In the genomic region with DNA sequence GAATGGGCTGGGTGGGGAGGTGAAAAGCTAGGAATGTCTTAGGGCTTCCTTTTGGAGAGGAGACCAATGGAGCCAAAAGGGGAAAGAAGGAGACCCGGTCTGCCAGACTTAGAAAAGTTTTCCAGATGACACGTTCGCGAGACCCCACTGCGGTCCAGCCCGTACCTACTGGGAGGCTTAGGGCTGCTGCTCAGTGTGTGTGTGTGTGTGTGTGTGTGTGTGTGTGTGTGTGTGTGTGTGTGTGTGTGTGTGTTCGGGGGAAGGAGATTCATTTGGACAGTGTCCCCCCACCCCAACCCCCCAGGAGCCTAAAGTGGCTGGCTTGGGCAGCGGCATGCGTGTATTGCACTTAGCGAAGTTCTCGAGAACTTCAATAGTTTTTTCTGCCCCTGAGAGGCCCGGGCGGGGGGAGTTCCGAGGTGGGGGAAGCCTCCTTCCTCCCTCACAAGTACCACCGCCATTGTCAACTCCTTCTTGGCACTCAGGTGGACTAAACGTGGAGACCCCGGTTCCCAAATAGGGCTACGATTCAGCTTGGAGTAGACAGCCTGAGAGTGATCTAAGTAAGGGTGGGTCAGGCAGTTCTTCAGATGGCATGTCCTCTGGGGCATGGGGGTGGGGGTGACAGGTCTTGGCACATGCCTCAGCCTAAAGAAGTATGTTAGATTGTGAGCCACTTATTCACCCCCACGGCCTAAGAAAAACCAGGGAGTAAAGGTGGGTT, we compare ENCODE assay signal across 8 mouse cellular contexts. TPM values are rescaled to one million over a fixed set of nuclear protein-coding genes. Genes with fewer than 3 reads are reported as not detected.
DNase-seq lines count a peak whose midpoint lies in the region; ATAC-seq and TF ChIP-seq lines count a peak whose summit lies in the region.
"Had no signal": no experiment of that assay in that cellular context is flagged by ENCODE, and none has a peak within 500 bp of the region (broad histone marks: within the 10 kb centered on the region; RNA-seq: fewer than 3 reads in every experiment).

No protein-coding gene starts in this region.

- TF ChIP-seq CTCF in bone marrow macrophage, adult 2 months (IDR thresholded peaks at IDR 0.05; ENCODE audit: low read depth, low read length), result no peak

- H3K9ac ChIP-seq in lung, embryonic 16.5 days (ENCODE audit: low read length), result peak overlapping the region; percentile 72

- H3K36me3 ChIP-seq in lung, embryonic 16.5 days (ENCODE audit: control insufficient read depth, insufficient read depth, low read length), result no peaks in the 10 kb centered on the region

- H3K27ac ChIP-seq in bone marrow macrophage, adult 2 months (ENCODE audit: insufficient read depth, low read depth, low read length), result no peak overlapping the region
- H3K27ac ChIP-seq in lung, embryonic 16.5 days (ENCODE audit: low read length), result peak overlapping the region; percentile 93

- no peaks in the 10 kb centered on the region for H3K9me3 ChIP-seq in lung, embryonic 16.5 days (ENCODE audit: control insufficient read depth, low read length)

- peak overlapping the region; percentile 62 for H3K4me3 ChIP-seq in bone marrow macrophage, adult 2 months (ENCODE audit: insufficient read depth, low read length)
- peak overlapping the region; percentile 60 for H3K4me3 ChIP-seq in lung, embryonic 16.5 days (ENCODE audit: low read length)
- H3K4me3 ChIP-seq: erythroblast, embryonic 14.5 days had no signal

- H3K27me3 ChIP-seq in lung, embryonic 16.5 days (ENCODE audit: control insufficient read depth, insufficient read depth, low read depth, low read length), result no peaks in the 10 kb centered on the region

- peak; percentile 44 for ATAC-seq in lung, embryonic 16.5 days (ENCODE audit: low read depth)

- DNase-seq in Muller cell, postnatal 12 days (ENCODE audit: inconsistent ontology term), result peak; percentile 63
- peak; percentile 44 to 64 for DNase-seq in heart, adult 18-20 months
- peak; percentile 8 for DNase-seq in kidney, adult 11 months
- DNase-seq in skeletal muscle tissue, adult 2 months (ENCODE audit: low read depth, low spot score), result peak; percentile 18
- no peak for DNase-seq in c-Kit-positive CD71-positive TER-119-positive erythroid progenitor cells, embryonic 14.5 days (ENCODE audit: low spot score)

- no peaks in the 10 kb centered on the region; the same call in 1 of the 2 replicates for H3K4me1 ChIP-seq in bone marrow macrophage, adult 2 months (ENCODE audit: control insufficient read depth, insufficient read depth, low read length)
- peaks cover 8% of the 10 kb centered on the region; the same call in 1 of the 2 replicates for H3K4me1 ChIP-seq in lung, embryonic 16.5 days (replicated peaks; ENCODE audit: control insufficient read depth, insufficient read depth, low read length)

- peak overlapping the region; percentile 89 for H3K4me2 ChIP-seq in lung, embryonic 16.5 days (ENCODE audit: low read depth, low read length)

- WGBS in lung, embryonic 16.5 days, result 0% methylated on average over 18 of the region's 19 CpGs

- TF ChIP-seq POLR2A in bone marrow macrophage, adult 2 months (IDR thresholded peaks at IDR 0.05; ENCODE audit: borderline replicate concordance, low read depth, low read length), result no peak

RNA-seq across cellular contexts. Expression of gene Cav1, which starts 0.6 kb away (rescaled TPM):
- 11.6 and 13.7 TPM in 2 replicates for polyA plus RNA-seq in bone marrow macrophage, adult 2 months (2012; ENCODE audit: insufficient read depth, insufficient read length, missing spikeins)
- total RNA-seq in heart, adult 18-20 months (2021), result 100 to 1,000 TPM; 200 to 201 TPM
- polyA plus RNA-seq in lung, embryonic 16.5 days (2015; fragmentation: Nextera tagmentation; extraction: Ambion mirVana), result 658 and 664 TPM in 2 replicates
- polyA plus RNA-seq: erythroblast, embryonic 14.5 days had no signal

RNA-seq across cellular contexts. Expression of gene Cav2, which starts 25.8 kb away (rescaled TPM):
- polyA plus RNA-seq in bone marrow macrophage, adult 2 months (2012; ENCODE audit: insufficient read depth, insufficient read length, missing spikeins), result 66.4 and 70.8 TPM in 2 replicates
- total RNA-seq in heart, adult 18-20 months (2021), result 10 to 100 TPM; 33.0 to 39.1 TPM
- polyA plus RNA-seq in lung, embryonic 16.5 days (2015; fragmentation: Nextera tagmentation; extraction: Ambion mirVana), result 123 and 135 TPM in 2 replicates
- polyA plus RNA-seq: erythroblast, embryonic 14.5 days had no signal

Comparison
In these comparisons a context has a peak if more than half of its experiments do, and no peak if none do; other contexts are left out.
1. RNA of gene Cav1, which starts 0.6 kb away (polyA plus RNA-seq): 658 to 664 TPM in lung, embryonic 16.5 days; 11.6 to 13.7 TPM in bone marrow macrophage, adult 2 months; every median in the first group is over 10 times any median in the second.